Mouse (Mus musculus) G1E (cell line): ENCODE data around the gene Olfr789.

Experiments
- CTCF ChIP-seq: IDR thresholded peaks from 2 replicates; pipeline ENCODE4 v1.5.1; 2012; ENCODE audit warnings: low read depth, low read length, inconsistent platforms, mixed read lengths
- GATA1 ChIP-seq: IDR thresholded peaks from 2 replicates; pipeline ENCODE4 v1.6.1; 2012; ENCODE audit warnings: borderline replicate concordance, low read length, inconsistent platforms, mixed read lengths
- GATA2 ChIP-seq: IDR thresholded peaks from 2 replicates; pipeline ENCODE4 v1.6.1; 2012; ENCODE audit warnings: low read depth, low read length, inconsistent platforms, borderline replicate concordance

DNA sequence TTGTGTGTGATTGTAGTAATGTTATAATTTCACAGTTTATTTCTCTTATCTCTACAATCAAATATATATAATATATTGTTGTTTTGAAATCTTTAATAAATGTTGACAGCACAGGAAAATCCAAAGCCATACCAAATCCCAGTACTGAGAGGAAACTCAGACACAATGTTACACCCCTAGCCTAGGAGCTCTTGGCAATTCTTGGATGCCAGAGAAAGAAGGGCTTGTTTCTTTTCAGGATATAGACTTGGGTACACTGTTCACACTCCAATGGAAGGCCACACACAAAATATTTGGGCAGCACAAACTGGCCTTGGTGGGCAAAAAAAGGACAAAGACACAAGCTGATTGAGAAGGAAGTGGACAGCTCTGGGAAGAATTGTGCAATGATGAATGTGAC lies 10.8 kb upstream of the Olfr789 start:
- TF ChIP-seq CTCF (no peak), GATA2 (no peak), GATA1 (no peak)
